Mouse (Mus musculus) kidney, adult 2 months (tissue): ENCODE results near the gene BC048403.

Source experiments
- CTCF ChIP-seq: fragments of 200-500 bp; conservative IDR thresholded peaks from 2 replicates; pipeline ENCODE4 v1.5.1; 2011; ENCODE audit warnings: low read depth, mild to moderate bottlenecking, control low read depth, low read length, moderate library complexity, mixed read lengths; ENCODE audit not compliant: insufficient read depth, insufficient read length
- POLR2A ChIP-seq: fragments of 200-500 bp; IDR thresholded peaks from one replicate; pipeline ENCODE4 v1.6.1; 2011; ENCODE audit warnings: low read depth, low read length, control low read depth

DNA sequence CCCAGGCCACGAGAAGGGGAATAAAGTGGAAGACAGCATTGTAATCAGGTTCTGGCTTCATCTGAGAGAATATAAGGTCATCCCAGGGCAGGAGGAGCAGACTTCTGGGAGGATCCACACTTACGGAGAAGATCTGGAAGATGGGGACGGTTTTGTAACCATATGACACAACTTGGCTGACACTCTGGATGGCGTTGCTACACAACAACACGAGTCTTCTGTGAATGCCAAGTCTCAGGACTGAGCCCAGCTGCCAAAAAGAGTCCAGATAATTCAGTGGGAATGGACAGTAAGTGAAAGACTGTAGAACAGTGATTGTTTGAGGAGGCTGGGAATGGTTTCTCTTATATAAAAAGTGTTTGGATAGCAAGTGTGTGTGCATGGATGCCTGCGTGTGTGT, 36.1 kb upstream of the BC048403 start:
- no peak for TF ChIP-seq CTCF
- TF ChIP-seq POLR2A = no peak
